Mouse (Mus musculus) G1E (cell line): ENCODE measurements around the gene Adprh. TPM values are rescaled to one million over a fixed set of nuclear protein-coding genes. Genes with fewer than 3 reads are reported as not detected.

Experiments used
- ATAC-seq: 2 replicates; pipeline ENCODE4 v1.8.0; 2016; ENCODE audit warnings: mild to moderate bottlenecking; ENCODE audit not compliant: insufficient number of reproducible peaks, poor library complexity, low FRiP score, severe bottlenecking; ENCODE audit errors: extremely low read depth
- DNase-seq: peaks from one replicate; pipeline ENCODE4 v3.0.0; 2012; ENCODE audit warnings: low spot score
- H3K27me3 ChIP-seq: 2 replicates; pipeline ENCODE4 v1.6.1; 2012; ENCODE audit warnings: mild to moderate bottlenecking, low read length, inconsistent platforms; ENCODE audit not compliant: insufficient read depth
- H3K36me3 ChIP-seq: replicated peaks from 2 replicates; pipeline ENCODE3; 2012; ENCODE audit warnings: mild to moderate bottlenecking, inconsistent platforms
- H3K4me1 ChIP-seq: 2 replicates; pipeline ENCODE4 v1.6.1; 2012; ENCODE audit warnings: low read depth, low read length, inconsistent platforms, mixed read lengths; ENCODE audit not compliant: insufficient read depth
- H3K4me3 ChIP-seq: 2 replicates; pipeline ENCODE4 v1.5.1; 2012; ENCODE audit warnings: low read depth, mild to moderate bottlenecking, inconsistent platforms, low read length, moderate library complexity, mixed read lengths
- H3K9me3 ChIP-seq: replicated peaks from 2 replicates; pipeline ENCODE4 v1.6.1; 2012; ENCODE audit warnings: inconsistent platforms
- CTCF ChIP-seq: IDR thresholded peaks from 2 replicates; pipeline ENCODE4 v1.5.1; 2012; ENCODE audit warnings: low read depth, low read length, inconsistent platforms, mixed read lengths
- GATA1 ChIP-seq: IDR thresholded peaks from 2 replicates; pipeline ENCODE4 v1.6.1; 2012; ENCODE audit warnings: borderline replicate concordance, low read length, inconsistent platforms, mixed read lengths
- GATA2 ChIP-seq: IDR thresholded peaks from 2 replicates; pipeline ENCODE4 v1.6.1; 2012; ENCODE audit warnings: low read depth, low read length, inconsistent platforms, borderline replicate concordance
- POLR2AphosphoS5 ChIP-seq: IDR thresholded peaks from 2 replicates; pipeline ENCODE4 v1.6.1; 2012; ENCODE audit warnings: low read depth, low read length, inconsistent platforms; ENCODE audit not compliant: insufficient replicate concordance
- TAL1 ChIP-seq: conservative IDR thresholded peaks from 2 replicates; pipeline ENCODE4 v1.6.1; 2012; ENCODE audit warnings: low read depth, low read length, inconsistent platforms, mixed read lengths
- polyA plus RNA-seq: library from polyadenylated mRNA; stranded (reverse); fragments of >175 nt; gene quantifications from 2 replicates; pipeline ENCODE4 v1.2.3, GENCODE M21; 2012
- total RNA-seq, 2 experiments: library from RNA; stranded (forward) in 1 of 2; stranded (reverse) in 1 of 2; fragments of 200-1000 nt in 1 of 2; fragments of >200 nt in 1 of 2; fragmentation: Nextera tagmentation in 1 of 2; gene quantifications; 2 replicates each; pipeline ENCODE4 v1.2.3; 2014 to 2017

The Adprh gene
- 56.4 and 60.6 TPM in 2 replicates for total RNA-seq (2014; fragmentation: Nextera tagmentation)
- total RNA-seq (2017): 26.4 and 28.4 TPM in 2 replicates
- polyA plus RNA-seq: 355 and 468 TPM in 2 replicates

DNA sequence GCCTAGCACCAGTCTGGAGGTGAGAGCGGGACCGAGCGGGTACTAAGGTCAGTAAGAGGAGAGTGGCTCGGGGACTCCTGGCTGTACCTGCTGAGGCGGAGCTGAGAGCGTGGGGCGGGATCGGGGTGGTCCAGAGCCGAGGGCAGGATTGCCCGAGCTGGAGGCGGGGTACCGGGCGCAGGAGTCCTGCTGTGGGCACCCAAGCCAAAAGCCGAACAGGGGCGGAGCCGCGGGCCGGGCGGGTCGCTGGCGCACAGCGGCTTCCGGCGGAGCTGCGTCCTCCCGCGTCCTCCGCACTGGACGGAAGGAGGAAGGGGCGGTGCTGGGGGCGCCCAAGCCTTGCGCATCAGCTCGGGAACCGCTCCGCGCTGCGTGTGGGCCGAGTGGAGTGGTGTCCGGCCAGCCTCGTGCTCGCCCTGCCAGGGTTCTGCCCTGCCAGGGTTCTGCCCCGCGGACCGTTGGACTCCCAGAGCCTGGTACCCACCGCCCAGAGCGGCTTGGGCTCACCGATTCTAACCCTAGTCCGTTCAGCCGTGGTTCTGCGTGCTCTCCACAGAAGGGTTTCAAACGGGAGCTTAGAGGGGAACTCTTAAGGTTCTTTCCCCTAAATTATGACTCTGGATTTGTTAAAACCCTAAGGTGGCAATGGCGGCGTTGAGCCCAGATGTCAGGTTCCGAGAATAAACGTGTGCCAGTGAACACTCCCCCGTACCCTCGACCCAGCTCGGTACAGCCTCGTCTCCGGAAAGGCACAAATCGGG lies at the start of gene Adprh:
TSS of gene Adprh (minus strand) at position 262 of the 761 bp plus-strand sequence.
- ATAC-seq (peak; percentile 65), DNase-seq (peak; percentile 89)
- Histone ChIP-seq H3K4me3 (peak within 1 kb of the TSS; percentile 82), H3K27me3 (no peaks in the 10 kb centered on the region), H3K9me3 (no peaks in the 10 kb centered on the region), H3K36me3 (peaks cover 36% of the 10 kb centered on the region), H3K4me1 (peaks cover 85% of the 10 kb centered on the region)
- TF ChIP-seq GATA1: no peak
- no peak for TF ChIP-seq CTCF
- TF ChIP-seq TAL1: no peak
- TF ChIP-seq GATA2: no peak
- TF ChIP-seq POLR2AphosphoS5: no peak; the same call in 1 of the 2 replicates

DNA sequence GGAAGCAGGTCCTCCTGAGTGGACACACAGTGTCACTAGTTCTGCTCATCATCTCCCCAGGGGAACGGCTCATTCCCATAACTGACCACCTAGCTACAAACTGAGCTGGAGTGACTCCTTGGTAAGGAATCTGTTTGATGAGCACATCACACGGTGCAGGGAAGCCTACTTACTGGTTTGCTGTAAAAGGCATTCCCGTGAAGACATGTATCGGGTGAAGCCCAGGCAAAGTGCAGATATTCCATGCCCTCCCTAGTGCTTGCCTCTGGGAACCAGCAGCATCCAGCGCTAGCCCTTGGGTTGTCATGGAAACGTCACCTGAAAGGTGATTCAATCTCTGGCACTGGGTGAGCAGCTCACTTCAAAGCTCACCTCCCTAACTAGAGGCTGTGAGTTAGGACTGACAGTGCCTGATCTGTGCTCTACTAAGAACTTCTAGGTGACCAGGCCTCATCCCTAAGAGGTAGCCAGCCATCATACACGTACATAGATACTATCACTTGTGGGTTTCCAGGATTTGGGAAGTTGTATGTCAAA lies 44.2 kb upstream of the Adprh start:
- Histone ChIP-seq H3K9me3 (no peaks in the 10 kb centered on the region), H3K4me1 (peaks cover 9% of the 10 kb centered on the region), H3K4me3 (no peak overlapping the region), H3K36me3 (peaks cover 67% of the 10 kb centered on the region), H3K27me3 (no peaks in the 10 kb centered on the region)
- DNase-seq (no peak), ATAC-seq (no peak)
- TF ChIP-seq GATA1 (no peak), CTCF (no peak), GATA2 (no peak), TAL1 (no peak), POLR2AphosphoS5 (no peak; the same call in 1 of the 2 replicates)

DNA sequence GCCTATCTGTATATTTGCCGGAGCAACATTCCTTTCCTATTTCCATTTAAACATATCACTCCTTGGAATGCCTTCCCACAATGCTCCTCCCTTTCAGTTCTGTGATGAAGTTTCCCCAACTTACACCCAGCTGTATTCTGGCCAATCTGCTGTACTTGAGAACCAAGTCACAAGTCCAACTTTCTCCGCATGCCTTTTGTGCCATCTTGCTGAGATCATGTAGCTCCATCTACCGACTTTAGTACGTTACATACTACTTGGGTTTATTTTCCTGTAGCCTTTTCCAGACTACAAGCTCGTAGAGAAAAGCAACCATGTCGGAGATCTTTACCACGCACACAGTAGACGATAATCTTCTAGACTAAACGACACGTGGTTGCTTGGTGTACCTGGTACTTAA lies 41.4 kb upstream of the Adprh start:
- TF ChIP-seq GATA1 (no peak), CTCF (no peak), TAL1 (no peak), GATA2 (no peak), POLR2AphosphoS5 (no peak)
- peaks cover 27% of the 10 kb centered on the region for H3K4me1 ChIP-seq
- no peaks in the 10 kb centered on the region for H3K27me3 ChIP-seq
- DNase-seq (no peak), ATAC-seq (no peak)
- no peak overlapping the region for H3K4me3 ChIP-seq
- peaks cover 58% of the 10 kb centered on the region for H3K36me3 ChIP-seq
- H3K9me3 ChIP-seq: no peaks in the 10 kb centered on the region

DNA sequence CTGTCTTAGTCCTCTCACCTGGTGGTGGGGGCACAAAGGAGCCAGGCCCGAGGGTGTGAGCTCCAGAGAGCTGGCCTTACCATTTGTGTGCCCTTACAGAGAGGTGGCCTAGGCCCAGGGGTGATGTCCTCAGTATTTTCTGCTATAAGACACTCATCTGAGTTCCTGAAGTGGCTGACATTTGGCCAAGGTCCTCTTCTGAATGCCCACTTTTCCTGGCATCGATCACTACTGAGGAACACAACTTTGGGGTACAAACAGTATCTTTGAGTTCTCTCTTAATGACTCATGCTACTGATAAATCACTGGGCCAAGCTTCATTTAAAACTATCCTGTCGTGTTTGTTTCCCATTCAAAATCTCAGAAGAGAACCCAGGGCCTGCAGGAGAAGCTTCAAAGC lies 40.0 kb upstream of the Adprh start:
- Histone ChIP-seq H3K4me1 (peaks cover 33% of the 10 kb centered on the region), H3K4me3 (no peak overlapping the region), H3K27me3 (no peaks in the 10 kb centered on the region), H3K36me3 (peaks cover 53% of the 10 kb centered on the region), H3K9me3 (no peaks in the 10 kb centered on the region)
- DNase-seq (no peak), ATAC-seq (no peak)
- TF ChIP-seq GATA2 (no peak), TAL1 (no peak), POLR2AphosphoS5 (no peak), GATA1 (no peak), CTCF (no peak)

DNA sequence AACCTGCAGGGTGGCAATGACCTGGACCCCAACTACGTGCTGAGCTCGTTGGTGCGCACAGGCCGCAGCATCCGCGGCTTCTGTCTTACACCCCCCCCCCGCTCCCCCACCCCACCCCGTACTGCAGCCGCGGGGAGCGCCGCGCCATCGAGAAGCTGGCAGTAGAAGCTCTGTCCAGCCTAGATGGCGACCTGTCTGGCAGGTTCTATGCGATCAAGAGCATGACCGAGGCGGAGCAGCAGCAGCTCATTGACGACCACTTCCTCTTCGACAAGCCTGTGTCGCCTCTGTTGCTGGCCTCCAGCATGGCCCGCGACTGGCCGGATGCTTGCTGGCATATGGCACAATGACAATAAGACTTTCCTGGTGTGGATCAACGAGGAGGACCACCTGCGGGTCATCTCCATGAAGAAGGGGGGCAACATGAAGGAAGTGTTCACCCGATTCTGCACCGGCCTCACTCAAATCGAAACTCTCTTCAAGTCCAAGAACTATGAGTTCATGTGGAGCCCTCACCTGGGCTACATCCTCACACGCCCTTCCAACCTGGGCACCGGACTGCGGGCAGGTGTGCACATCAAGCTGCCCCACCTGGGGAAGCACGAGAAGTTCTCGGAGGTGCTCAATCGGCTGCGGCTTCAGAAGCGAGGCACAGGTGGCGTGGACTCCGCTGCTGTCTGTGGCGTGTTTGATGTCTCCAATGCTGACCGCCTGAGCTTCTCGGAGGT lies 31.2 kb upstream of the Adprh start:
- peaks cover 41% of the 10 kb centered on the region for H3K4me1 ChIP-seq
- H3K27me3 ChIP-seq: peaks cover 13% of the 10 kb centered on the region
- no peak for TF ChIP-seq POLR2AphosphoS5
- TF ChIP-seq GATA1: no peak
- no peak for TF ChIP-seq CTCF
- no peak for TF ChIP-seq TAL1
- TF ChIP-seq GATA2: no peak
- ATAC-seq (no peak), DNase-seq (no peak)
- H3K9me3 ChIP-seq: no peaks in the 10 kb centered on the region
- peaks cover 25% of the 10 kb centered on the region for H3K36me3 ChIP-seq
- no peak overlapping the region; the same call in 1 of the 2 replicates for H3K4me3 ChIP-seq
